Mouse (Mus musculus): ENCODE data around the gene Gm42878.

Gene Gm42878

DNA sequence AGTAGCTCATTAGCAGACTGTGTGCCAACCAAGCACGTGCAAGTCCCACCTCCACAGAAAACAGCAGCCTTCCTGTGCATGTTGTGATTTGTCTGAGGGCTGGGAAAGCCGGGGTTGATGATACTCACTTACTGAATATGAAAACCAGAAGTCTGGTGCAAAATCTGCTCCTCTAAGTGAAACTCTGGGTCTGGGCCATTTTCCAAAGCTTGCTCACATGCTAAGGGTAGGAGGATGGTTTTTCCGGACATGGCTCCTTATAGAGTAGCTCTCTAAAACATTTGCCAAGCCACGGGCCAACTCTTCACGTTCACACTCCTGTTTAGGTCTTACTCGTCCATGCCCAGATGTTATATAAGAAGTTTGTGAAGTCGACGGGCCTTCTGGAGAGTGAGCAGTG, 52.0 kb downstream of the Gm42878 start:
- peak; percentile 59 for DNase-seq (ENCODE audit: low read depth)

DNA sequence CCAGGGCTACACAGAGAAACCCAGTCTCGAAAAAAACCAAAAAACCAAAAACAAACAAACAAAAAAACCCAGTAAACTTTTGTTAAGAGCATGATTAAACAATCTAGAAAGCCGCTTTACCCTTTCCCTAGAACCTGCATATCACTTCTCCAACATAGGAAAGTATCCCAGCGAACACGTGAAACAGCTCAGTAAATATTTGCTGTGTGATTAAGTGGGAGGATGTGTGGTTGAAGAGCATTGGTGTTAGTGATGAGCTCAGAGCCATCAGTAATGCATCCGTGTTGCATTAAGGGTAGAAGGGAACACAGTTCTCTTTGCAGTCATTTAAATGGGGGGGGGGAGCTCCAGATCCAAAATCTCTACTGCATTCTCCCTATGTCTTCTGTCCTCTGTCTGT, 60.5 kb downstream of the Gm42878 start:
- DNase-seq (ENCODE audit: low read depth): no peak

DNA sequence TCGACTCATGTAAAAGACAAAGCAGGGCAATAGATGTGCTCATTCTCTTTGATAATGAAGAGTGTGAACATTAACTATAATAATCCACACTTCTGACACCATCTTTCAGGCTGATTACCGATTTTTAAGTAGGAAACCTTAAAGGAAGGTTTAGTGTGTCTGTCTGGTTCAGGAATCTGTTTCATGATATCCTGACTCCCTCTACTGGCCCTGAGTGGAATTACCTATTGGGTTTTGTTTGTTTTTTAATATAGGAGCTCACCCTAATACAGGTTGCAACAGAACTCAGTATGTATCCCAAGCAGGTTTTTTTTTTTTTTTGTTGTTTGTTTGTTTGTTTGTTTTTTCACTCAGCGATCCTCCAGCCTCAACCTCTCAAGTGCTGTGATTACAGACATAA, 67.6 kb downstream of the Gm42878 start:
- peak; percentile 90 for DNase-seq (ENCODE audit: low read depth)

DNA sequence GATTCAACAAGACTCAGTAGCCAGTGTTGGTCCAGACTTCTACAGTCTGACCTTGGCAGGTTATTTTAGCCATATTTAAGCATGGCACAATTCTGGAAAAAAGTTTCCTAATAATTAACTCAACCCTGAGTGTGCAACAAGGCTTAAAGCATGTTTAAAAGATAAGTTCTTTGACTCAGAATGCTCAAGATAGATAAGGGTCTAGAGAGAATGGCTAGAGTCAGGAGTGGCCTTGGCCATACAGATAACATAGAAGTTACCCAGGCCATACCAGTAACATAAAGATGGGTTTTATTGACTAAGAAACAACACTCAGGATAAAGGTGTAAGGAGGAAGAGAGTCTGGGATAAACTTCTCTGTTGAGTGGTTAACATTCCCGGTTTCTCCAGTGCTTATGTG, 69.2 kb downstream of the Gm42878 start:
- no peak for DNase-seq (ENCODE audit: low read depth)

DNA sequence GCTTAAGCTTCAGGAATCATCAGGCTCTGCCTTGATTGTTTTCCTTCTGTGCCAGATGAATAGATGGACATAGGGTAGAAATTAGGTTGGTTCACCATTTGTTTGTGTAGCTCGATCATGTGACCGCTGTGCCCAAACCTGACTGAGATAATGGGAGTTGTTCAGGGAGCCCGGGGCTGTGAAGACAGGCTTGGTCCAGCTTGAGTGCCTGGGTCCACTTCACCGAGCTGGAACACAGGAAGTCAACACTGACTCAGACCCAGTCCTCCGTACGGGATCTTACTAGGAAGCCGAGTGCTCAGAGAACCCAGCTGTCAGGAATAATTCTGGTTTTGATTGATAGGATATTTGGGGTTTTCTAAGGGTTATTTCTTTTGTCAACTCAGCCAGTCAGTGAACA, 70.7 kb downstream of the Gm42878 start:
- DNase-seq (ENCODE audit: low read depth): peak; percentile 17

DNA sequence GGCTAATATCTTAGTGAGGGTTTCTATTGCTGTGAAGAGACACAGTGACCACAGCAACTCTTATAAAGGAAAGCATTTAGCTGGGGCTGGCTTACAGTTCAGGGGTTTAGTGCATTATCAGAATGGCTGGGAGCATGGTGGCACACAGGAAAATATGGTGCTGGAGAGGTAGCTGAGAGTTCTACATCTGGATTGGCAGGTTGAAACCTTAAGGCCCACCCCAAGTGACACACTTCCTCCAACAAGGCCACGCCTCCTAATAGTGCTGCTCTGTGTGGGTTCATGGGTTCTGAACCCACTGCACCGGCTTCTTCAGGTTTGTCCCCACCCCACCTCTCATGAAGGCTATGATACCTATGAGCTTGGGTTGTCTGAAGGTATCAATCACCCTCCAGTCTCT, 72.9 kb downstream of the Gm42878 start:
- no peak for DNase-seq (ENCODE audit: low read depth)

DNA sequence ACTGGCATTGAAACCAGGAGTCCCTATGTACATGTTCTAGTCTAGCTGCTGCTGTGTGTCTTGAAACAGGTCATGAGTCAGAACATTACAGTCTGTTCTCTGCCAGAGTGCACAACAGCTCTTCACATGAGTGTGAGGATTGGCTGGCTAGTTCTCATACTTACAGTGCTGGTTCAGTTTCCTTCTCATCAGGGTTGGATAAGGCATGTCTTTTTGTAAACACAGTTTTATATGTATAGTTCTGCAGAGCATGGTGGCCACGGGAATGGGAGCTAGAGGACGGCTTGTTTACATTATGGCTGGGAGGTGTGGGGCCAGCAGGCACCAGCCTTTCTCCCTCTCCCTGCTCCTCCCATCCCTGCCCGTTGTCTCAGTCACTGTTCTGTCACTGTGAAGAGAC, 75.7 kb downstream of the Gm42878 start:
- peak; percentile 48 for DNase-seq (ENCODE audit: low read depth)

All from NIH3T3 (cell line).